Mouse (Mus musculus) layer of hippocampus, adult 2 months (tissue): Measurements from ENCODE around the gene Srebf1. TPM values are rescaled to one million over a fixed set of nuclear protein-coding genes. Genes with fewer than 3 reads are reported as not detected.
A peak's percentile ranks its signal among the peaks of the same experiment; 100 is the strongest.

Source experiments
- DNase-seq, 2 experiments: peaks; one replicate each; pipeline ENCODE4 v3.0.0; 2022; ENCODE audit warnings: low spot score in 2 of 2
- H3K27ac ChIP-seq: fragments of 200-600 bp; 2 replicates; pipeline ENCODE4 v1.8.1; 2022
- H3K4me3 ChIP-seq: fragments of 200-600 bp; 2 replicates; pipeline ENCODE4 v1.8.1; 2022; ENCODE audit warnings: mild to moderate bottlenecking
- CTCF ChIP-seq: fragments of 200-600 bp; conservative IDR thresholded peaks from 2 replicates; pipeline ENCODE4 v1.8.1; 2022; ENCODE audit warnings: antibody characterized with exemption, mild to moderate bottlenecking, moderate library complexity
- total RNA-seq, 2 experiments: library from RNA; stranded (reverse); gene quantifications; 2 replicates each; pipeline ENCODE4 v1.2.3; 2021

The Srebf1 gene
- total RNA-seq, 2 experiments from 2014 or later, result 64.2 to 70.8 TPM

- Histone ChIP-seq H3K27ac (peak overlapping the region; percentile 54), H3K4me3 (no peak overlapping the region)
- DNase-seq, result peak in 1 of 2 experiments; percentile 56
- peak; percentile 82 for TF ChIP-seq CTCF
These were observed 28.7 kb upstream of the Srebf1 start for GRCm38 (mm10) chr11:60250971-60251643.

- Histone ChIP-seq H3K27ac (no peak overlapping the region), H3K4me3 (no peak overlapping the region)
- no peak for DNase-seq
- TF ChIP-seq CTCF, result no peak; the same call in 1 of the 2 replicates
These were observed 27.5 kb upstream of the Srebf1 start for GRCm38 (mm10) chr11:60249885-60250284.

GRCm38 (mm10) chr11:60248596-60249404 is 26.4 kb upstream of the Srebf1 start:
- Histone ChIP-seq H3K27ac (peak overlapping the region; percentile 83), H3K4me3 (no peak overlapping the region)
- TF ChIP-seq CTCF, result no peak
- DNase-seq, result no peak

DNA sequence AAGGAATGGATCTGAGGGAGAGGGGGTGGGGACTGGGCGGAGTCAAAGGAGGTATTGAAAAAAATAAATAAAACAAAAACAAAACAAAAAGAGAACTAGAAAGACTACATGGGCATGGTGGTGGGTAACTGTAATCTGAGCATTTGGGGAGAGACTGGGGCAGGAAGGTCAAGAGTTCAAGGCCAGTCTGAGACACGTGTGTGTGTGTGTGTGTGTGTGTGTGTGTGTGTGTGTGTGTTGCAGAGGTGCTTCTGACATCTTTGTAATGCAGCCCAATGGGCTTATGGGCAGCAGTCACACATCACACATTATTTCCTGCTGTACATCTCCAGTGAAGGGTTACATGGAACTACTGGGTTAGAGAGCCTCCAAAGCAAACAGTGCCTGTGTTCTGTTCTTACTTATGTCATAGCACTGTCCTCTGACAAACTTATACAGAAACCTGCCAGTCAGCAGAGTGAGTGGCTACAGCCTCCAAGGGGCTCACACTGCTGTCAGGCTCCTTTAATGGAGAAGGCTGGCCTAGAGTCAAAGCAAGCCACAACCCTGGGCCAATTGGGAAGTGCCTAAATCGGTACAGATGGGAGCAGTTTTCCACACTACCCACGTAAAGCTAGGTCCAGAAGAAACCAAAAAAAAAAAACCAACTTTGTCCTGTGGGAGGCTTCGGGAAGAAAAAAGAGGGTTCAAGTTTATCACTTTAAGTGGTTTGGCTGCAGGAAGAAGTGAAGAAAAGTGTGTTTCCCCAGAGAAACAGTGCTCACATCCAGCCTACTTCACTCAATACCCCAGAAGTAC is 25.6 kb upstream of the Srebf1 start:
- no peak for DNase-seq
- peak overlapping the region; percentile 83 for H3K27ac ChIP-seq
- no peak for TF ChIP-seq CTCF
- no peak overlapping the region for H3K4me3 ChIP-seq

- DNase-seq, result no peak
- Histone ChIP-seq H3K4me3 (no peak overlapping the region), H3K27ac (peak overlapping the region; percentile 9)
- TF ChIP-seq CTCF, result no peak
These were observed 23.7 kb upstream of the Srebf1 start for GRCm38 (mm10) chr11:60246077-60246476.

DNA sequence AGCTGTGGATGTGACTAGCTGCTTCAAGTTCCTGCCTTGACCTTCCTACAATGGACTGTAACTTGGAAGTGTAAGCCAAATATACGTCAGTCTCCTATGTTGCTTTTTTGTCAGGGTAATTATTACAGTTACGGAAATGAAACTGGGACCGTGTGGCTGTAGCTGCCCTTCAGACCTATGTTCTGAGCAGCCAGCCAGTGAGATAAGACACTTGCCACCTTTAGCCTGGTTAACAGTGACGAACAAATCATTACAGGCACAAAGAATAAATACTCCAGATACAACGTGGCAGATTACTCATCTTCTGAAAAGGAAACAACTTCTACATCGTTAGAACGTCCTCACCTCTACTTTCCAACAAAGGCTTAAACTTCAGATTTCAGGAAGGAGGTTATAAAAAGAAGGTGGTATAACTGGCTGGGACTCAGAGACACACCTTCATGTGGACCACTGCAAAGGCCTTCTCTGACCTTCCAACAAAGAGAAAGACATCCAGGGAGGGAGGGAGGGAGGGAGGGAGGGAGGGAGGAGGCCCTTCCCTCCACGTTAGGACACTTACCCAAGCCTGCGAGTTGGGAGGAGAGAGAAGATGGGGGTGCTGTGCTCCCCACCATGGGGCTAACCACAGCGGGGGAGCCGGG is 22.2 kb upstream of the Srebf1 start:
- no peak overlapping the region for H3K4me3 ChIP-seq
- no peak for TF ChIP-seq CTCF

GRCm38 (mm10) chr11:60240509-60240908 is 18.1 kb upstream of the Srebf1 start:
- Histone ChIP-seq H3K4me3 (no peak overlapping the region), H3K27ac (no peak overlapping the region)
- TF ChIP-seq CTCF, result no peak
- DNase-seq, result no peak

More for the DNA sequence above, 22.2 kb upstream of the Srebf1 start:
- DNase-seq, result no peak
- H3K27ac ChIP-seq, result peak overlapping the region; percentile 9

- TF ChIP-seq CTCF, result no peak
- Histone ChIP-seq H3K4me3 (no peak overlapping the region), H3K27ac (no peak overlapping the region)
- no peak for DNase-seq
These were observed 13.0 kb upstream of the Srebf1 start for GRCm38 (mm10) chr11:60235351-60235750.

DNA sequence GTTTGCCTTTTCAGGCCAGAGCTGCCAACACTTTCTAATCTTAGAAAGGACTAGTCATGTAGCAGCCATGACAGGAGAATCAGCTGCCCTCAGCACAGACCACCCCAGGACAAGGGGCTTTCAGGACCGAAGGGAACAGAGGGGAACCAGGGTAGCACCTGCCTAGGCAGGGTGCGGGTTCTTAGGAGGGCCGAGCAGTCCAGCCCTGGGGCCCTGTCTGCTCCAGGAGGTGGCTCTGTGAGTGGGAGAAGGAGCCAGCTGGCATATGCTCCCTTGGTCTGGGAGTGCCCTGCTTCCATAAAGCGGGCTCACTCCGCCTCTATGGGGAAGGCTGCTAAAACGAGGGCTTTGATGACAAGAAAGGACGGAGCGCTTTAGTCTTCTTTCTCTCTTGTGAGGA is 10.9 kb upstream of the Srebf1 start:
- H3K27ac ChIP-seq, result peak overlapping the region; percentile 43; the same call in 1 of the 2 replicates
- no peak overlapping the region for H3K4me3 ChIP-seq
- TF ChIP-seq CTCF, result no peak
- DNase-seq, result no peak

- no peak for TF ChIP-seq CTCF
These were observed 10.2 kb upstream of the Srebf1 start for GRCm38 (mm10) chr11:60232441-60233058.

DNA sequence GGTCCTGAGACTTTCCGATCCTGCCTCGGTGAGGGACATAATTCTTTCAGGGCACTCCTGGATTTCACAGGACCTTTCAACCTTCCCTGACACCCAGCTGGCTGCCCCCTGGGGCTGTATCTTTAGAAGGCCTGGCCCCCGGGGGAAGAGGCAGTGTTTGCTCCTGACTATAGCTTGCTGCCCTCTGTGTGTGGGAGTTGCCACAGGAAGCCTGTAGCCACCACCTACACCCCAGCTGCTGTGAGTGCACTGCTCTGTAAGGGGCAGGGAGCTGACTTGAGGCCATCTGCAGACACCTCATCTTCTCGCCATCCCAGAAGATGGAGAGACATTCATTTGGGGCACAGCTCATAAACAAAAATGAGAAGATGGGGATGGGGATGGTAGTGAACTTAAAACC is 9.6 kb upstream of the Srebf1 start:
- no peak overlapping the region; the same call in 1 of the 2 replicates for H3K27ac ChIP-seq
- H3K4me3 ChIP-seq, result no peak overlapping the region
- no peak for DNase-seq
- no peak for TF ChIP-seq CTCF

More at GRCm38 (mm10) chr11:60232441-60233058, 10.2 kb upstream of the Srebf1 start:
- DNase-seq, result no peak
- Histone ChIP-seq H3K4me3 (no peak overlapping the region), H3K27ac (peak overlapping the region; percentile 43; the same call in 1 of the 2 replicates)

- TF ChIP-seq CTCF, result no peak
- no peak for DNase-seq
- Histone ChIP-seq H3K4me3 (no peak overlapping the region), H3K27ac (no peak overlapping the region)
These were observed 8.9 kb upstream of the Srebf1 start for GRCm38 (mm10) chr11:60231326-60231725.
